Mouse (Mus musculus): ENCODE data around the gene Ints3. TPM values are rescaled to one million over a fixed set of nuclear protein-coding genes. Genes with fewer than 3 reads are reported as not detected.
A peak's percentile ranks its signal among the peaks of the same experiment; 100 is the strongest.

The Ints3 gene
- polyA plus RNA-seq, 1 experiment from 2014 or later, result 23.0 TPM

DNA sequence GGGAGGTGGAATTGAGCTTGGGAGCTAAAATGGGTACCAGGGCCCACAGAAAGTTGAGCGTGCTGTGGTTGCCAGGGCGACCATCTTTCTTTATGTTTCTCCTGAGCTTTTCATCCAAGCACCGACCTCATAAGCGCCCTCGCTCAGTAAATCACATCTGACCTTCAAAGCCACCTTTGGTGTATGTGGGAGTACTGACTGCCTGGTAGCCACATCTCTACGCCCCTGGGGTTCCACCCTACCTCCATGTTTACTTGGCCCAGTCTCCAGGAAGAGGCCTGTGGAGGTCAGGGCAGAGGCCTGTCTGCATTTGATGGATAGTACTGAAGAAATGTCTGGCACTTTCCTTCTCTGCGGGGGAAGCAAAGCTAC, 13.7 kb upstream of the Ints3 start:
- H3K4me1 ChIP-seq (ENCODE audit: control insufficient read depth, insufficient read depth, low read length), result peaks cover 13% of the 10 kb centered on the region
- ATAC-seq (ENCODE audit: insufficient read depth, low FRiP score), result no peak
- H3K36me3 ChIP-seq (ENCODE audit: control insufficient read depth, insufficient read depth, low read length), result no peaks in the 10 kb centered on the region
- H3K27me3 ChIP-seq (ENCODE audit: control insufficient read depth, insufficient read depth, low read length), result no peaks in the 10 kb centered on the region
- 25% methylated on average over 7 of the region's 7 CpGs for WGBS
- H3K9ac ChIP-seq (ENCODE audit: low read length), result peak overlapping the region; percentile 66
- H3K4me2 ChIP-seq (ENCODE audit: low read depth, low read length), result peak overlapping the region; percentile 52
- peak overlapping the region; percentile 92 for H3K27ac ChIP-seq (ENCODE audit: low read length)
- no peaks in the 10 kb centered on the region for H3K9me3 ChIP-seq (replicated peaks; ENCODE audit: control insufficient read depth, low read length)
- peak overlapping the region; percentile 38 for H3K4me3 ChIP-seq (replicated peaks; ENCODE audit: low read length)

DNA sequence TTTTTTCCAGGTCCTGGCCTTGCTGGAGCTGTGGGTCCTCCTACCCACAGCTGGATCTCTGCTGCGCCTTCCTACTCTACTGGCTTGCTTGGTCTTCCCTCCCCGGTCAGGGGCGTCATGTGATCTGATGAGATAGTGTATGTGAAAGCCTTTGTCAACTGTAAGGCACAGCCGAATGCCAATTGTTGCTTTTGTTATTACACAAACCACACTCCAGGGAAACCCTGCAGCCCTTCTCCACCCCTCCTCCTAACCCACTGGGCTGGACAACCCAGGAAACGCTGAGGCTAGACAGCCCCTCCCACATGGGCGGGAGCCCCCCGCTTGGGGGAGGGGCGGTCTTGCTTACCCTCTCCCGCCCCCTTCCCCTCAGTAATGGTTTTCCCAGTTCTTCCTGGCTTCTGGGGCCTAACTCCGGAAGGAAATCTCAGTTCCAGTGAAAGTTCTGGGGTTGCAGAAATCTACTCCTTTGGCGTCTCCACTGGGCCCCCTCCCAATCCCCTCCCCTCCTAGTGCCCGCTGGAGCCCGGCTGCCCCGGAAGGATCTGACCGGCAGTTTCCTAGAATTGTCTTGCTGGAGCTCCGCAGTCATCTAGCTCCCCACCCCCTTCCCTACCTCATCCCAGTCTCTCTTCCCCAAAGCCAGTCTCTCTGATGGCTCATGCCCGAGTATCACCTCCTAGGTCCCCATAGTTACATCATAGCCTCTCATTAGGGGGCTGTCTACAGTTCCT, 13.1 kb upstream of the Ints3 start:
- peak overlapping the region; percentile 38 for H3K4me3 ChIP-seq (replicated peaks; ENCODE audit: low read length)
- H3K36me3 ChIP-seq (ENCODE audit: control insufficient read depth, insufficient read depth, low read length), result no peaks in the 10 kb centered on the region
- peak; percentile 94 for ATAC-seq (ENCODE audit: insufficient read depth, low FRiP score)
- WGBS, result under 1% methylated on average over 17 of the region's 17 CpGs
- H3K9me3 ChIP-seq (replicated peaks; ENCODE audit: control insufficient read depth, low read length), result no peaks in the 10 kb centered on the region
- peaks cover 12% of the 10 kb centered on the region for H3K4me1 ChIP-seq (ENCODE audit: control insufficient read depth, insufficient read depth, low read length)
- H3K27ac ChIP-seq (ENCODE audit: low read length), result peak overlapping the region; percentile 92
- H3K4me2 ChIP-seq (ENCODE audit: low read depth, low read length), result peak overlapping the region; percentile 52
- no peaks in the 10 kb centered on the region for H3K27me3 ChIP-seq (ENCODE audit: control insufficient read depth, insufficient read depth, low read length)
- peak overlapping the region; percentile 66 for H3K9ac ChIP-seq (ENCODE audit: low read length)

GRCm38 (mm10) chr3:90445417-90446200, 12.2 kb upstream of the Ints3 start:
- Histone ChIP-seq H3K4me1 (ENCODE audit: control insufficient read depth, insufficient read depth, low read length) (peaks cover 11% of the 10 kb centered on the region), H3K4me2 (ENCODE audit: low read depth, low read length) (peak overlapping the region; percentile 52), H3K36me3 (ENCODE audit: control insufficient read depth, insufficient read depth, low read length) (no peaks in the 10 kb centered on the region), H3K27me3 (ENCODE audit: control insufficient read depth, insufficient read depth, low read length) (no peaks in the 10 kb centered on the region), H3K27ac (ENCODE audit: low read length) (peak overlapping the region; percentile 85), H3K9me3 (replicated peaks; ENCODE audit: control insufficient read depth, low read length) (no peaks in the 10 kb centered on the region), H3K4me3 (replicated peaks; ENCODE audit: low read length) (no peak overlapping the region), H3K9ac (ENCODE audit: low read length) (peak overlapping the region; percentile 50; the same call in 1 of the 2 replicates)
- no peak for ATAC-seq (ENCODE audit: insufficient read depth, low FRiP score)
- 61% methylated on average over 11 of the region's 11 CpGs for WGBS

- Histone ChIP-seq H3K36me3 (ENCODE audit: control insufficient read depth, insufficient read depth, low read length) (no peaks in the 10 kb centered on the region), H3K9ac (ENCODE audit: low read length) (no peak overlapping the region), H3K27me3 (ENCODE audit: control insufficient read depth, insufficient read depth, low read length) (no peaks in the 10 kb centered on the region), H3K4me3 (replicated peaks; ENCODE audit: low read length) (no peak overlapping the region), H3K4me1 (ENCODE audit: control insufficient read depth, insufficient read depth, low read length) (peaks cover 11% of the 10 kb centered on the region), H3K4me2 (ENCODE audit: low read depth, low read length) (no peak overlapping the region), H3K27ac (ENCODE audit: low read length) (no peak overlapping the region), H3K9me3 (replicated peaks; ENCODE audit: control insufficient read depth, low read length) (no peaks in the 10 kb centered on the region)
- no peak for ATAC-seq (ENCODE audit: insufficient read depth, low FRiP score)
- WGBS, result 90% methylated on average over 3 of the region's 3 CpGs
Observed at GRCm38 (mm10) chr3:90443977-90444376, 10.6 kb upstream of the Ints3 start.

DNA sequence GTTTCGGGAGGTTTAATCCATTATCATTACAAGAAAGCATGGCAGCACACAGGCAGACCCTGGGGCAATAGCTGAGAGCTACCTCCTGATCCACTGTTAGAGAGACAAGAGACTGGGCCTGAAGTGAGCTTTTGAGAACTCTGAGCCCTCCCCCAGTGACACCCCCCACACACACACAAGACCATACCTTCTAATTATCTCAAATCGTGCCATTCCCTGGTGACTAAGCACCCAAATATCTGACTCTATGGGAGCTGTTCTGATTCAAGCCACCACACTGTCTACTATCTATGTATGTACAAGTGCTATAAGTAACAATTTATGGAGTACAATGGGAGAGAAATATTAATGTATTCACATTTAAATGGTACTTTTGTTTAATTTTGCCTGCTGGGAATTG, 7.3 kb upstream of the Ints3 start:
- 76% methylated on average over 2 of the region's 2 CpGs for WGBS
- ATAC-seq (ENCODE audit: insufficient read depth, low FRiP score), result no peak
- H3K4me2 ChIP-seq (ENCODE audit: low read depth, low read length), result no peak overlapping the region
- H3K36me3 ChIP-seq (ENCODE audit: control insufficient read depth, insufficient read depth, low read length), result no peaks in the 10 kb centered on the region
- H3K4me1 ChIP-seq (ENCODE audit: control insufficient read depth, insufficient read depth, low read length), result peaks cover 3% of the 10 kb centered on the region
- no peak overlapping the region for H3K9ac ChIP-seq (ENCODE audit: low read length)
- no peak overlapping the region for H3K27ac ChIP-seq (ENCODE audit: low read length)
- no peaks in the 10 kb centered on the region for H3K9me3 ChIP-seq (replicated peaks; ENCODE audit: control insufficient read depth, low read length)
- H3K27me3 ChIP-seq (ENCODE audit: control insufficient read depth, insufficient read depth, low read length), result no peaks in the 10 kb centered on the region
- H3K4me3 ChIP-seq (replicated peaks; ENCODE audit: low read length), result no peak overlapping the region

GRCm38 (mm10) chr3:90437131-90437530, 3.7 kb upstream of the Ints3 start:
- Histone ChIP-seq H3K27me3 (ENCODE audit: control insufficient read depth, insufficient read depth, low read length) (no peaks in the 10 kb centered on the region), H3K9me3 (replicated peaks; ENCODE audit: control insufficient read depth, low read length) (no peaks in the 10 kb centered on the region), H3K4me1 (ENCODE audit: control insufficient read depth, insufficient read depth, low read length) (peaks cover 9% of the 10 kb centered on the region), H3K4me3 (replicated peaks; ENCODE audit: low read length) (no peak overlapping the region), H3K27ac (ENCODE audit: low read length) (no peak overlapping the region), H3K9ac (ENCODE audit: low read length) (no peak overlapping the region), H3K36me3 (ENCODE audit: control insufficient read depth, insufficient read depth, low read length) (no peaks in the 10 kb centered on the region), H3K4me2 (ENCODE audit: low read depth, low read length) (no peak overlapping the region)
- ATAC-seq (ENCODE audit: insufficient read depth, low FRiP score), result no peak
- 63% methylated on average over 4 of the region's 4 CpGs for WGBS

- Histone ChIP-seq H3K4me3 (replicated peaks; ENCODE audit: low read length) (peak overlapping the region; percentile 65), H3K27me3 (ENCODE audit: control insufficient read depth, insufficient read depth, low read length) (no peaks in the 10 kb centered on the region), H3K36me3 (ENCODE audit: control insufficient read depth, insufficient read depth, low read length) (no peaks in the 10 kb centered on the region), H3K9ac (ENCODE audit: low read length) (peak overlapping the region; percentile 52), H3K4me1 (ENCODE audit: control insufficient read depth, insufficient read depth, low read length) (peaks cover 25% of the 10 kb centered on the region), H3K9me3 (replicated peaks; ENCODE audit: control insufficient read depth, low read length) (no peaks in the 10 kb centered on the region), H3K27ac (ENCODE audit: low read length) (peak overlapping the region; percentile 82), H3K4me2 (ENCODE audit: low read depth, low read length) (peak overlapping the region; percentile 63)
- 44% methylated on average over 11 of the region's 11 CpGs for WGBS
- no peak for ATAC-seq (ENCODE audit: insufficient read depth, low FRiP score)
Observed at GRCm38 (mm10) chr3:90434073-90434730, 780 bp upstream of the Ints3 start.

DNA sequence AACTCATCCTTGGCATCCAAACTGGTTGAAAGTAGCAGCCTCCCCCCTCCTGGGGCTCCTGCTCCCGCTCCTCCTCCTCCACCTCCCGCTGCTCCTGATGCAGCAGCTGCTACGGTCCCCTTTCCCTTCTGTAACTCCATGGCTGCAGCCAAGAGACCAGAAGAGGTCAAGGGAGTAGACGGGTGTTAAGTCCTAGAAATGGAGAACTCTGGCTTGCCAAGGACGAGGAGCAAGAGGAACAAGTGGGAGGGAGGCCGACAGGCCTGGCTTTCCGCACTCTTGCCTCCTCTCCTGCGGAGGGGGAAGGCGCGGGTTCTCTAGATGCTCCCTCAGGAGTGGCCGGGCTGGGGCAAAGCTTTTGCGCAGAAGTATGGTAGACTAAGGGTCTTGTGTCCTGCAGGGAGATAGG, 607 bp downstream of the Ints3 start:
- peak overlapping the region; percentile 95 for H3K27ac ChIP-seq (ENCODE audit: low read length)
- H3K4me2 ChIP-seq (ENCODE audit: low read depth, low read length), result peak overlapping the region; percentile 99
- WGBS, result under 1% methylated on average over 12 of the region's 12 CpGs
- H3K9me3 ChIP-seq (replicated peaks; ENCODE audit: control insufficient read depth, low read length), result no peaks in the 10 kb centered on the region
- H3K36me3 ChIP-seq (ENCODE audit: control insufficient read depth, insufficient read depth, low read length), result no peaks in the 10 kb centered on the region
- peak; percentile 7; the same call in 1 of the 2 replicates for ATAC-seq (ENCODE audit: insufficient read depth, low FRiP score)
- H3K4me1 ChIP-seq (ENCODE audit: control insufficient read depth, insufficient read depth, low read length), result peaks cover 28% of the 10 kb centered on the region
- peak overlapping the region; percentile 81 for H3K9ac ChIP-seq (ENCODE audit: low read length)
- H3K27me3 ChIP-seq (ENCODE audit: control insufficient read depth, insufficient read depth, low read length), result no peaks in the 10 kb centered on the region
- peak overlapping the region; percentile 65 for H3K4me3 ChIP-seq (replicated peaks; ENCODE audit: low read length)

GRCm38 (mm10) chr3:90432348-90432747, 1.1 kb downstream of the Ints3 start:
- H3K9ac ChIP-seq (ENCODE audit: low read length), result peak overlapping the region; percentile 81
- ATAC-seq (ENCODE audit: insufficient read depth, low FRiP score), result no peak
- H3K9me3 ChIP-seq (replicated peaks; ENCODE audit: control insufficient read depth, low read length), result no peaks in the 10 kb centered on the region
- peak overlapping the region; percentile 99 for H3K4me2 ChIP-seq (ENCODE audit: low read depth, low read length)
- H3K36me3 ChIP-seq (ENCODE audit: control insufficient read depth, insufficient read depth, low read length), result no peaks in the 10 kb centered on the region
- no peaks in the 10 kb centered on the region for H3K27me3 ChIP-seq (ENCODE audit: control insufficient read depth, insufficient read depth, low read length)
- WGBS, result 9% methylated on average over 2 of the region's 2 CpGs
- peak overlapping the region; percentile 95 for H3K27ac ChIP-seq (ENCODE audit: low read length)
- H3K4me3 ChIP-seq (replicated peaks; ENCODE audit: low read length), result peak overlapping the region; percentile 65
- peaks cover 28% of the 10 kb centered on the region for H3K4me1 ChIP-seq (ENCODE audit: control insufficient read depth, insufficient read depth, low read length)

Data from stomach, embryonic 16.5 days (tissue).